Mouse (Mus musculus) megakaryocyte, embryonic 14.5 days (primary cell): ENCODE results near the gene Them5. TPM values are rescaled to one million over a fixed set of nuclear protein-coding genes. Genes with fewer than 3 reads are reported as not detected.

ENCODE experiments used
- H3K27me3 ChIP-seq: replicated peaks from 2 replicates; pipeline ENCODE3; 2012; ENCODE audit warnings: inconsistent platforms
- H3K36me3 ChIP-seq: replicated peaks from 2 replicates; pipeline ENCODE3; 2012; ENCODE audit warnings: low read length, inconsistent platforms, mixed read lengths
- H3K4me1 ChIP-seq: 2 replicates; pipeline ENCODE4 v1.6.1; 2012; ENCODE audit warnings: inconsistent platforms
- H3K4me3 ChIP-seq: replicated peaks from 2 replicates; pipeline ENCODE3; 2012; ENCODE audit warnings: moderate library complexity, mild to moderate bottlenecking, inconsistent platforms
- H3K9me3 ChIP-seq: 2 replicates; pipeline ENCODE4 v1.6.1; 2012; ENCODE audit warnings: inconsistent platforms
- FLI1 ChIP-seq: IDR thresholded peaks from 2 replicates; pipeline ENCODE4 v1.6.1; 2012; ENCODE audit warnings: low read length, inconsistent platforms, mixed read lengths
- GATA1 ChIP-seq: IDR thresholded peaks from 3 replicates; pipeline ENCODE4 v1.6.1; 2012; ENCODE audit warnings: mixed read lengths, low read length, inconsistent platforms, borderline replicate concordance
- polyA plus RNA-seq: library from polyadenylated mRNA; stranded (reverse); fragments of >175 nt; gene quantifications from 2 replicates; pipeline ENCODE4 v1.2.3, GENCODE M21; 2012; ENCODE audit warnings: low replicate concordance; ENCODE audit not compliant: insufficient read depth

The Them5 gene
- polyA plus RNA-seq, 1 experiment: not detected

DNA sequence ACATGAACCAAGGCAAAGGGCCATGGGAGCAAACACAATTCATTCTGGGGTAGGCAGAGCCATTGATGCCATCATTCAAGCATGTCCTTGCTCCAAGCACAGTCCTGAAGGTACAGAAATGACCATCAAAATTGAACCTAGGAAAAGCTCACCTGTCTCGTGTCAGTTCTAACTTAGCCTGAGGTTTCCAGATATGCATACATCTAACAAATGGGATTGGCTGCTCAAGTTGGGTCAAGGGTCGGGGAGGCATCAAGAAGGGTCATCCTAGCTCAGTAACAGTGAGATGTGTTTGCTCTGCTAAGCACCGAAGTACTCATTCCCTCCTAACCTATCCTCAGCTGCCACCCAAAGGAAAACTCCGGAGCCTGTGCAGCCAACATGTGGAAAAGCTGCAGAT lies 55.0 kb downstream of the Them5 start:
- TF ChIP-seq FLI1 (no peak), GATA1 (no peak)
- Histone ChIP-seq H3K27me3 (peaks cover 62% of the 10 kb centered on the region), H3K36me3 (no peaks in the 10 kb centered on the region), H3K4me3 (no peak overlapping the region), H3K9me3 (no peaks in the 10 kb centered on the region), H3K4me1 (peaks cover 7% of the 10 kb centered on the region)

Other genes with a start within 250 kb of the Them5 start
- gene Gm10696, start 163.9 kb upstream of the Them5 start, polyA plus RNA-seq: 1.5 TPM in 1 of 2 replicates, not detected in the other
- not detected in 2 replicates for gene Gm5286, start 145.4 kb upstream of the Them5 start, polyA plus RNA-seq
- gene Gm4778, start 78.1 kb upstream of the Them5 start, polyA plus RNA-seq: not detected in 2 replicates
- gene Them4, start 32.0 kb upstream of the Them5 start, polyA plus RNA-seq: 2.1 TPM in 1 of 2 replicates, not detected in the other
- gene C2cd4d, start 20.3 kb downstream of the Them5 start, polyA plus RNA-seq: not detected in 2 replicates
- gene Rorc, start 30.7 kb downstream of the Them5 start, polyA plus RNA-seq: not detected in 2 replicates
- gene Lingo4, start 56.4 kb downstream of the Them5 start, polyA plus RNA-seq: not detected in 2 replicates
- 2.8 TPM in 1 of 2 replicates, not detected in the other for gene Tdrkh, start 71.2 kb downstream of the Them5 start, polyA plus RNA-seq
- 13.3 and 35.2 TPM in 2 replicates for gene Mrpl9, start 101.2 kb downstream of the Them5 start, polyA plus RNA-seq
- gene Oaz3, start 101.8 kb downstream of the Them5 start, polyA plus RNA-seq: 0.28 and 3.2 TPM in 2 replicates
- not detected in 2 replicates for gene Celf3, start 136.2 kb downstream of the Them5 start, polyA plus RNA-seq
- not detected in 2 replicates for gene Riiad1, start 138.2 kb downstream of the Them5 start, polyA plus RNA-seq
- gene Snx27, start 240.6 kb downstream of the Them5 start, polyA plus RNA-seq: 0.77 and 2.3 TPM in 2 replicates